Mouse (Mus musculus): ENCODE data around the gene Dnajc6.

- no peak for TF ChIP-seq CTCF (IDR thresholded peaks at IDR 0.05; ENCODE audit: low read depth)
- TF ChIP-seq EP300 (optimal IDR thresholded peaks at IDR 0.05) = no peak
Observed at GRCm38 (mm10) chr4:101516434-101517168, 20.2 kb downstream of the Dnajc6 start.

Measured in stomach, postnatal 0 days (tissue).